Comparison of ENCODE assay signal across 15 mouse cellular contexts in genomic region chr2:142254566-142254965, GRCm38 (mm10).
A peak's percentile ranks its signal among the peaks of the same experiment; 100 is the strongest.
DNase-seq lines count a peak whose midpoint lies in the region; ATAC-seq and TF ChIP-seq lines count a peak whose summit lies in the region.
"Had no signal": no experiment of that assay in that cellular context is flagged by ENCODE, and none has a peak within 500 bp of the region (broad histone marks: within the 10 kb centered on the region; RNA-seq: fewer than 3 reads in every experiment).

No protein-coding gene starts in this region.

- TF ChIP-seq EP300 in heart, adult 2 months (IDR thresholded peaks at IDR 0.05; ENCODE audit: insufficient read depth, low read depth, low read length), result no peak

- ATAC-seq in forebrain, embryonic 16.5 days, result peak; percentile 26
- no peak for ATAC-seq in hindbrain, embryonic 13.5 days (ENCODE audit: low FRiP score)
- ATAC-seq: activated CD4-positive, CD25-positive, alpha-beta regulatory T cell, adult 4 months had no signal

- peaks cover 10% of the 10 kb centered on the region for H3K4me1 ChIP-seq in forebrain, embryonic 16.5 days (replicated peaks; ENCODE audit: control insufficient read depth, insufficient read depth, low read length)
- no peaks in the 10 kb centered on the region for H3K4me1 ChIP-seq in heart, adult 2 months (ENCODE audit: control insufficient read depth, insufficient read depth, low read length)
- H3K4me1 ChIP-seq in hindbrain, embryonic 13.5 days (replicated peaks), result peaks cover 8% of the 10 kb centered on the region; the same call in 1 of the 2 replicates
- H3K4me1 ChIP-seq: heart, embryonic 10.5 days had no signal

- peak; percentile 5 for DNase-seq in heart, adult 11 months
- DNase-seq in heart, postnatal 14 days, result no peak
- DNase-seq in brain, adult 2 months (ENCODE audit: low read depth, low spot score), result peak; percentile 84
- peak; percentile 36 for DNase-seq in cerebellum, adult 8-10 months
- DNase-seq in heart, adult 2 months, result no peak

- intact Hi-C loops in heart, postnatal 14 days (cut with DNase I), result loop anchor here (2.0 to 10.0 kb wide), 3 partner anchors 560 to 1750 kb away; no protein-coding TSS in a partner anchor
- intact Hi-C loops in heart, adult 2 months (cut with DNase I), result loop anchor here (10.0 kb wide), 2 partner anchors 560 to 1590 kb away; no protein-coding TSS in a partner anchor

- H3K9ac ChIP-seq in forebrain, embryonic 16.5 days (replicated peaks; ENCODE audit: low read depth, low read length), result no peak overlapping the region
- no peak overlapping the region for H3K9ac ChIP-seq in heart, adult 2 months (ENCODE audit: low read depth, low read length)
- no peak overlapping the region for H3K9ac ChIP-seq in hindbrain, embryonic 13.5 days
- H3K9ac ChIP-seq: hindbrain, embryonic 15.5 days; neural tube, embryonic 15.5 days had no signal

- H3K36me3 ChIP-seq in forebrain, embryonic 16.5 days (ENCODE audit: control insufficient read depth, insufficient read depth), result no peaks in the 10 kb centered on the region
- H3K36me3 ChIP-seq in heart, adult 2 months (ENCODE audit: control insufficient read depth, insufficient read depth, low read length), result no peaks in the 10 kb centered on the region
- H3K36me3 ChIP-seq in hindbrain, embryonic 13.5 days, result no peaks in the 10 kb centered on the region
- H3K36me3 ChIP-seq: heart, embryonic 10.5 days; hindbrain, embryonic 15.5 days; neural tube, embryonic 15.5 days had no signal

- H3K4me2 ChIP-seq in forebrain, embryonic 16.5 days (ENCODE audit: low read length), result no peak overlapping the region
- H3K4me2 ChIP-seq in hindbrain, embryonic 13.5 days, result no peak overlapping the region
- H3K4me2 ChIP-seq: midbrain, embryonic 11.5 days had no signal

- no peak for TF ChIP-seq POLR2A in heart, adult 2 months (IDR thresholded peaks at IDR 0.05; ENCODE audit: insufficient read depth, low read depth, low read length)

- H3K4me3 ChIP-seq in forebrain, embryonic 16.5 days (replicated peaks; ENCODE audit: low read length), result no peak overlapping the region
- H3K4me3 ChIP-seq in heart, adult 2 months, result no peak overlapping the region
- no peak overlapping the region for H3K4me3 ChIP-seq in hindbrain, embryonic 13.5 days
- H3K4me3 ChIP-seq: heart, embryonic 10.5 days; hindbrain, embryonic 15.5 days; myocyte; neural tube, embryonic 15.5 days had no signal

- H3K9me3 ChIP-seq in forebrain, embryonic 16.5 days (ENCODE audit: control insufficient read depth, low read length), result no peaks in the 10 kb centered on the region
- no peaks in the 10 kb centered on the region for H3K9me3 ChIP-seq in hindbrain, embryonic 13.5 days
- H3K9me3 ChIP-seq: heart, embryonic 10.5 days; hindbrain, embryonic 15.5 days; neural tube, embryonic 15.5 days had no signal

- TF ChIP-seq CTCF in heart, adult 2 months (IDR thresholded peaks at IDR 0.05), result no peak

- H3K79me2 ChIP-seq in heart, adult 2 months (replicated peaks; ENCODE audit: control insufficient read depth, insufficient read depth, low read length), result no peaks in the 10 kb centered on the region

- H3K27me3 ChIP-seq in forebrain, embryonic 16.5 days (replicated peaks; ENCODE audit: control insufficient read depth, insufficient read depth, low read length), result no peaks in the 10 kb centered on the region
- H3K27me3 ChIP-seq in heart, adult 2 months (ENCODE audit: control insufficient read depth, insufficient read depth, low read length), result no peaks in the 10 kb centered on the region
- H3K27me3 ChIP-seq in hindbrain, embryonic 13.5 days, result no peaks in the 10 kb centered on the region
- H3K27me3 ChIP-seq: hindbrain, embryonic 15.5 days; neural tube, embryonic 15.5 days; Patski had no signal

- 52% methylated on average over 6 of the region's 6 CpGs for WGBS in forebrain, embryonic 16.5 days
- WGBS in heart, adult 2 months, result 76% methylated on average over 6 of the region's 6 CpGs
- WGBS in hindbrain, embryonic 13.5 days, result 86% methylated on average over 6 of the region's 6 CpGs

- no peak overlapping the region; the same call in 1 of the 2 replicates for H3K27ac ChIP-seq in forebrain, embryonic 16.5 days (ENCODE audit: low read length)
- no peak overlapping the region for H3K27ac ChIP-seq in heart, adult 2 months
- H3K27ac ChIP-seq in hindbrain, embryonic 13.5 days, result no peak overlapping the region
- H3K27ac ChIP-seq: heart, embryonic 10.5 days; neural tube, embryonic 15.5 days; stomach, postnatal 0 days had no signal

Comparison
In these comparisons a context has a peak if more than half of its experiments do, and no peak if none do; other contexts are left out.
1. DNase-seq: peak in heart, adult 11 months (single experiment), brain, adult 2 months (single experiment) and cerebellum, adult 8-10 months (single experiment); none in heart, postnatal 14 days (0 of 2) and heart, adult 2 months (0 of 2).